Mouse (Mus musculus): Measurements from ENCODE around the gene Copa. TPM values are rescaled to one million over a fixed set of nuclear protein-coding genes. Genes with fewer than 3 reads are reported as not detected.

Gene Copa
- polyA plus RNA-seq, 1 experiment from 2014 or later, result 188 TPM

GRCm38 (mm10) chr1:172061217-172061616, 21.1 kb upstream of the Copa start:
- Histone ChIP-seq H3K27ac (peak overlapping the region; percentile 52; the same call in 1 of the 2 replicates), H3K27me3 (ENCODE audit: insufficient read depth, poor library complexity, severe bottlenecking) (peaks cover 38% of the 10 kb centered on the region), H3K36me3 (peaks cover 24% of the 10 kb centered on the region), H3K4me3 (no peak overlapping the region), H3K9me3 (no peaks in the 10 kb centered on the region), H3K4me1 (peaks cover 31% of the 10 kb centered on the region)
- WGBS, result 22% methylated on average over 8 of the region's 8 CpGs
- DNase-seq (ENCODE audit: low spot score), result no peak

GRCm38 (mm10) chr1:172062101-172062500, 20.2 kb upstream of the Copa start:
- Histone ChIP-seq H3K27ac (no peak overlapping the region), H3K27me3 (ENCODE audit: insufficient read depth, poor library complexity, severe bottlenecking) (peaks cover 29% of the 10 kb centered on the region), H3K4me3 (no peak overlapping the region), H3K4me1 (peaks cover 31% of the 10 kb centered on the region), H3K36me3 (peaks cover 33% of the 10 kb centered on the region), H3K9me3 (no peaks in the 10 kb centered on the region)
- 76% methylated on average over 2 of the region's 2 CpGs for WGBS
- DNase-seq (ENCODE audit: low spot score), result no peak

GRCm38 (mm10) chr1:172063291-172064023, 18.9 kb upstream of the Copa start:
- Histone ChIP-seq H3K36me3 (peaks cover 47% of the 10 kb centered on the region), H3K27ac (no peak overlapping the region), H3K4me3 (no peak overlapping the region), H3K4me1 (peaks cover 23% of the 10 kb centered on the region), H3K9me3 (no peaks in the 10 kb centered on the region), H3K27me3 (ENCODE audit: insufficient read depth, poor library complexity, severe bottlenecking) (peaks cover 19% of the 10 kb centered on the region)
- DNase-seq (ENCODE audit: low spot score), result no peak
- 40% methylated on average over 4 of the region's 4 CpGs for WGBS

- Histone ChIP-seq H3K4me1 (peaks cover 23% of the 10 kb centered on the region), H3K27ac (no peak overlapping the region), H3K9me3 (no peaks in the 10 kb centered on the region), H3K27me3 (ENCODE audit: insufficient read depth, poor library complexity, severe bottlenecking) (peaks cover 9% of the 10 kb centered on the region), H3K4me3 (no peak overlapping the region), H3K36me3 (peaks cover 59% of the 10 kb centered on the region)
- DNase-seq (ENCODE audit: low spot score), result no peak
- 72% methylated on average over 13 of the region's 13 CpGs for WGBS
These were observed 17.7 kb upstream of the Copa start for GRCm38 (mm10) chr1:172064613-172065141.

GRCm38 (mm10) chr1:172070227-172070626, 12.1 kb upstream of the Copa start:
- Histone ChIP-seq H3K4me1 (peaks cover 23% of the 10 kb centered on the region), H3K4me3 (no peak overlapping the region), H3K27ac (no peak overlapping the region), H3K36me3 (peaks cover 99% of the 10 kb centered on the region), H3K9me3 (no peaks in the 10 kb centered on the region), H3K27me3 (ENCODE audit: insufficient read depth, poor library complexity, severe bottlenecking) (no peaks in the 10 kb centered on the region)
- 37% methylated on average over 6 of the region's 6 CpGs for WGBS
- DNase-seq (ENCODE audit: low spot score), result no peak

GRCm38 (mm10) chr1:172071556-172071955, 10.8 kb upstream of the Copa start:
- Histone ChIP-seq H3K9me3 (no peaks in the 10 kb centered on the region), H3K4me1 (peaks cover 20% of the 10 kb centered on the region), H3K36me3 (peaks cover 100% of the 10 kb centered on the region), H3K27ac (no peak overlapping the region), H3K4me3 (no peak overlapping the region), H3K27me3 (ENCODE audit: insufficient read depth, poor library complexity, severe bottlenecking) (no peaks in the 10 kb centered on the region)
- DNase-seq (ENCODE audit: low spot score), result no peak
- WGBS, result 80% methylated on average over 4 of the region's 4 CpGs

GRCm38 (mm10) chr1:172072604-172073003, 9.7 kb upstream of the Copa start:
- WGBS, result 93% methylated on average over 7 of the region's 7 CpGs
- Histone ChIP-seq H3K27me3 (ENCODE audit: insufficient read depth, poor library complexity, severe bottlenecking) (no peaks in the 10 kb centered on the region), H3K4me1 (peaks cover 19% of the 10 kb centered on the region), H3K36me3 (peaks cover 97% of the 10 kb centered on the region), H3K27ac (no peak overlapping the region), H3K4me3 (no peak overlapping the region), H3K9me3 (no peaks in the 10 kb centered on the region)
- no peak for DNase-seq (ENCODE audit: low spot score)

- no peak overlapping the region for H3K27ac ChIP-seq
- no peaks in the 10 kb centered on the region for H3K27me3 ChIP-seq (ENCODE audit: insufficient read depth, poor library complexity, severe bottlenecking)
- 26% methylated on average over 5 of the region's 5 CpGs for WGBS
- peaks cover 70% of the 10 kb centered on the region for H3K36me3 ChIP-seq
- no peaks in the 10 kb centered on the region for H3K9me3 ChIP-seq
- no peaks in the 10 kb centered on the region for H3K4me1 ChIP-seq
- no peak for DNase-seq (ENCODE audit: low spot score)
- H3K4me3 ChIP-seq, result no peak overlapping the region
These were observed 4.3 kb upstream of the Copa start for GRCm38 (mm10) chr1:172077981-172078380.

- H3K4me3 ChIP-seq, result peak overlapping the region; percentile 70
- H3K36me3 ChIP-seq, result peaks cover 26% of the 10 kb centered on the region
- peak overlapping the region; percentile 93 for H3K27ac ChIP-seq
- WGBS, result 1% methylated on average over 24 of the region's 24 CpGs
- no peaks in the 10 kb centered on the region for H3K27me3 ChIP-seq (ENCODE audit: insufficient read depth, poor library complexity, severe bottlenecking)
- no peaks in the 10 kb centered on the region for H3K9me3 ChIP-seq
- no peak for DNase-seq (ENCODE audit: low spot score)
- H3K4me1 ChIP-seq, result peaks cover 14% of the 10 kb centered on the region; the same call in 1 of the 2 replicates
These were observed 643 bp downstream of the Copa start for GRCm38 (mm10) chr1:172082899-172083445.

- no peak for DNase-seq (ENCODE audit: low spot score)
- Histone ChIP-seq H3K36me3 (peaks cover 81% of the 10 kb centered on the region), H3K27me3 (ENCODE audit: insufficient read depth, poor library complexity, severe bottlenecking) (no peaks in the 10 kb centered on the region), H3K27ac (no peak overlapping the region), H3K4me3 (no peak overlapping the region), H3K4me1 (peaks cover 19% of the 10 kb centered on the region), H3K9me3 (no peaks in the 10 kb centered on the region)
- 56% methylated on average over 3 of the region's 3 CpGs for WGBS
These were observed 11.2 kb downstream of the Copa start for GRCm38 (mm10) chr1:172093522-172093921.

- no peak overlapping the region for H3K27ac ChIP-seq
- H3K4me1 ChIP-seq, result peaks cover 19% of the 10 kb centered on the region
- no peaks in the 10 kb centered on the region for H3K27me3 ChIP-seq (ENCODE audit: insufficient read depth, poor library complexity, severe bottlenecking)
- no peak overlapping the region for H3K4me3 ChIP-seq
- H3K36me3 ChIP-seq, result peaks cover 81% of the 10 kb centered on the region
- no peaks in the 10 kb centered on the region for H3K9me3 ChIP-seq
- DNase-seq (ENCODE audit: low spot score), result no peak
These were observed 12.0 kb downstream of the Copa start for GRCm38 (mm10) chr1:172094295-172094694.

GRCm38 (mm10) chr1:172095202-172095601, 12.9 kb downstream of the Copa start:
- Histone ChIP-seq H3K9me3 (no peaks in the 10 kb centered on the region), H3K27me3 (ENCODE audit: insufficient read depth, poor library complexity, severe bottlenecking) (no peaks in the 10 kb centered on the region), H3K4me3 (no peak overlapping the region), H3K36me3 (peaks cover 80% of the 10 kb centered on the region), H3K4me1 (peaks cover 19% of the 10 kb centered on the region), H3K27ac (no peak overlapping the region)
- no peak for DNase-seq (ENCODE audit: low spot score)
- WGBS, result 29% methylated on average over 6 of the region's 6 CpGs

- H3K27ac ChIP-seq, result no peak overlapping the region
- H3K27me3 ChIP-seq (ENCODE audit: insufficient read depth, poor library complexity, severe bottlenecking), result no peaks in the 10 kb centered on the region
- no peak for DNase-seq (ENCODE audit: low spot score)
- peaks cover 9% of the 10 kb centered on the region; the same call in 1 of the 2 replicates for H3K4me1 ChIP-seq
- 91% methylated on average over 6 of the region's 6 CpGs for WGBS
- no peaks in the 10 kb centered on the region for H3K9me3 ChIP-seq
- peaks cover 81% of the 10 kb centered on the region for H3K36me3 ChIP-seq
- H3K4me3 ChIP-seq, result no peak overlapping the region
These were observed 17.1 kb downstream of the Copa start for GRCm38 (mm10) chr1:172099325-172100033.

Data from heart, embryonic 10.5 days (tissue).